Mouse (Mus musculus) embryonic facial prominence, embryonic 15.5 days (tissue): Measurements from ENCODE around the gene Depdc1b. TPM values are rescaled to one million over a fixed set of nuclear protein-coding genes. Genes with fewer than 3 reads are reported as not detected.

Experiments used
- ATAC-seq: fragments of 200-750 bp; cut with Nextera tagmentation; 2 replicates; pipeline ENCODE4 v1.8.0; 2017; ENCODE audit warnings: low read depth, moderate TSS enrichment; ENCODE audit not compliant: insufficient number of reproducible peaks, low FRiP score, low TSS enrichment
- H3K27ac ChIP-seq: fragments of 300-500 bp; sonication (generic); replicated peaks from 2 replicates; pipeline ENCODE4 v1.5.1; 2015; ENCODE audit warnings: mild to moderate bottlenecking, inconsistent platforms
- H3K27me3 ChIP-seq: fragments of 300-500 bp; sonication (generic); 2 replicates; pipeline ENCODE4 v1.6.1; 2015; ENCODE audit warnings: inconsistent platforms
- H3K36me3 ChIP-seq: fragments of 300-500 bp; sonication (generic); 2 replicates; pipeline ENCODE4 v1.6.1; 2015; ENCODE audit warnings: mild to moderate bottlenecking, inconsistent platforms
- H3K4me1 ChIP-seq: fragments of 300-500 bp; sonication (generic); 2 replicates; pipeline ENCODE4 v1.6.1; 2015; ENCODE audit warnings: inconsistent platforms
- H3K4me2 ChIP-seq: fragments of 300-500 bp; sonication (generic); replicated peaks from 2 replicates; pipeline ENCODE4 v1.6.1; 2015; ENCODE audit warnings: mild to moderate bottlenecking, inconsistent platforms
- H3K4me3 ChIP-seq: fragments of 300-500 bp; sonication (generic); replicated peaks from 2 replicates; pipeline ENCODE4 v1.5.1; 2015; ENCODE audit warnings: mild to moderate bottlenecking, inconsistent platforms
- H3K9ac ChIP-seq: fragments of 300-500 bp; sonication (generic); 2 replicates; pipeline ENCODE4 v1.6.1; 2015; ENCODE audit warnings: inconsistent platforms
- H3K9me3 ChIP-seq: fragments of 300-500 bp; sonication (generic); replicated peaks from 2 replicates; pipeline ENCODE4 v1.6.1; 2016; ENCODE audit warnings: inconsistent platforms
- WGBS: fragments of 180-500 bp; shearing (Covaris S2); methylation state at CpG from one replicate; pipeline ENCODE4 v1.1.7; 2015; 5-methylcytosine and 5-hydroxymethylcytosine counted together
- polyA plus RNA-seq: library from polyadenylated mRNA; unstranded; fragments of >200 nt; fragmentation: Nextera tagmentation; extraction: Ambion mirVana; gene quantifications from 2 replicates; pipeline ENCODE4 v1.2.1, GENCODE M21; 2015

Depdc1b gene
- polyA plus RNA-seq, 1 experiment from 2014 or later, result 5.4 TPM

DNA sequence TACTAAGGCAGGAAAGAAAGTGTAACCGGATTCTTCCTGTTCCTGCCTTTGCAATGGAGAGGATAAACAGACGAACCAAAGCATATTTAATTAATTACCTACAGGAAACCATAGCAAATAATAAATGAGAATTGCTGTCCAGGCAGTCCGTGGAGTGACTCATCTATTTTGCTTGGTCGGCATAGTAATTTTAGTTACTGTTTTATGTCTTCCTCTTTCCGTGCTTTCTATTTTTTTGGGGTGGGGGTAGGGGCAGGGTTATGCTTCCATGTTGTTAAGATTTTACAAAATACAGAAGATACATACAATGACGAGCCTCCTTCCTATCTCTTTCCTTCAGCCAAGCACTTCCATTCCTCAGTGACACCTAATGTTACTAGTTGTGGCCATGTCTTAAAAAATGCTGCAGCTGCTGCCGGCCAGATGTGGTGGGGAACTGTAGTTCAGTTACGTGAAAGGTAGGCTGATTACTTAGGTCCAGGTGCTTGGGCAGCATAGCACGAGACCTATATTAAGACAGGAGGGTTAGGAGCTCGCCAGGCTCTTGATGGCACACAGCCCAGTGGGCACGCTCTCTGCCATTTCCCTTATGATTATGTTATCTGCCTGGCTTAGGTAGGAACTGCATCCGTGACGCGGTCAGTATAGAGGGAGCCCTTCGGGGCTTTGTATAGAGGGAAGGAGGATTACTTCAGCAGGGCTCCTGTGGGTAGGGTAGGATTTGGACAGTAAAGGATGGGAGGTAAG lies 19.3 kb downstream of the Depdc1b start:
- 65% methylated on average over 15 of the region's 15 CpGs for WGBS
- no peak for ATAC-seq
- Histone ChIP-seq H3K27me3 (no peaks in the 10 kb centered on the region), H3K27ac (0 out of 2 replicates have a peak overlapping the region, but pooled peaks have one; percentile 7), H3K36me3 (no peaks in the 10 kb centered on the region; the same call in 1 of the 2 replicates), H3K4me2 (peak overlapping the region; percentile 21; the same call in 1 of the 2 replicates), H3K9me3 (no peaks in the 10 kb centered on the region), H3K9ac (no peak overlapping the region), H3K4me1 (no peaks in the 10 kb centered on the region), H3K4me3 (no peak overlapping the region)

DNA sequence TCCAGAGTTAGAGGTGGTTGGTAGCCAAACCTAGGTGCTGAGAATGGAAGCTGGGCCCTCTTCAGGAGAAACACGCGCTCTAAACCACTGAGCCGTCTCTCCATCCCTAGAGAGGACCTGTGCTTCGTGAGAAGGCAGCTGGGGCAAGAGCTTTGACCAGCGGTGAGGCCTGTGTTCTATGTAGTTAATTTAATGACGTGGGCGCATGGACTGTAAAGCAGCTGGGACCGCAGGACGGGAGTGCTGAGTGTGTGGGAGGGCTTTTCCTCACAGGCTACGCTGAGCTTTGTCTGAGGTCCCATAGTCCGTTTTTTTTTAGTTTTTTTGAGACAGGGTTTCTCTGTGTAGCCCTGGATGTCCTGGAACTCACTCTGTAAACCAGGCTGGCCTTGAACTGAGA lies 20.1 kb downstream of the Depdc1b start:
- Histone ChIP-seq H3K27ac (no peak overlapping the region), H3K4me1 (no peaks in the 10 kb centered on the region), H3K27me3 (no peaks in the 10 kb centered on the region), H3K4me2 (no peak overlapping the region), H3K36me3 (no peaks in the 10 kb centered on the region; the same call in 1 of the 2 replicates), H3K4me3 (no peak overlapping the region), H3K9ac (no peak overlapping the region), H3K9me3 (no peaks in the 10 kb centered on the region)
- 89% methylated on average over 11 of the region's 11 CpGs for WGBS
- no peak for ATAC-seq

DNA sequence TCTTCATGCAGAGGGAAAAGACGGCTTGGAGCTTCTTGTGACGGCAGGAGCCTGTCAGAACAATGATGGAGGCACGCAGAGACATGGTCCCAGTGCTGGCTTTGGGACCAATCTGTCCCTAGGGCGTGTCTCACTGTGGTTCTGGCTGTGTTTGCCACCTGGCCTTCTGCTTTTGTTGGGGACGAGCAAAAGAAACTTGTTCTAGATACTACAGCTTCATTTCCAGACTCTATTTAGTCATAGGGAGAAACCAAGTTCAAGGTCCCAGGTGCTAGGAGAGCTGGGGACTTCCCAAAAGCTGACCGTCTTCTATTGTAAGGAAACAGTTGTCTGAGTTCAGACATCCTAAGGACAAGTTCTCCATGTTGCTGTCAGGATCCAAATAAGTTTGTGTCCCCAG lies 21.2 kb downstream of the Depdc1b start:
- Histone ChIP-seq H3K27me3 (no peaks in the 10 kb centered on the region), H3K27ac (no peak overlapping the region), H3K4me3 (no peak overlapping the region), H3K9ac (no peak overlapping the region), H3K9me3 (no peaks in the 10 kb centered on the region), H3K4me2 (no peak overlapping the region), H3K36me3 (no peaks in the 10 kb centered on the region; the same call in 1 of the 2 replicates), H3K4me1 (no peaks in the 10 kb centered on the region)
- no peak for ATAC-seq
- WGBS, result 84% methylated on average over 6 of the region's 6 CpGs

DNA sequence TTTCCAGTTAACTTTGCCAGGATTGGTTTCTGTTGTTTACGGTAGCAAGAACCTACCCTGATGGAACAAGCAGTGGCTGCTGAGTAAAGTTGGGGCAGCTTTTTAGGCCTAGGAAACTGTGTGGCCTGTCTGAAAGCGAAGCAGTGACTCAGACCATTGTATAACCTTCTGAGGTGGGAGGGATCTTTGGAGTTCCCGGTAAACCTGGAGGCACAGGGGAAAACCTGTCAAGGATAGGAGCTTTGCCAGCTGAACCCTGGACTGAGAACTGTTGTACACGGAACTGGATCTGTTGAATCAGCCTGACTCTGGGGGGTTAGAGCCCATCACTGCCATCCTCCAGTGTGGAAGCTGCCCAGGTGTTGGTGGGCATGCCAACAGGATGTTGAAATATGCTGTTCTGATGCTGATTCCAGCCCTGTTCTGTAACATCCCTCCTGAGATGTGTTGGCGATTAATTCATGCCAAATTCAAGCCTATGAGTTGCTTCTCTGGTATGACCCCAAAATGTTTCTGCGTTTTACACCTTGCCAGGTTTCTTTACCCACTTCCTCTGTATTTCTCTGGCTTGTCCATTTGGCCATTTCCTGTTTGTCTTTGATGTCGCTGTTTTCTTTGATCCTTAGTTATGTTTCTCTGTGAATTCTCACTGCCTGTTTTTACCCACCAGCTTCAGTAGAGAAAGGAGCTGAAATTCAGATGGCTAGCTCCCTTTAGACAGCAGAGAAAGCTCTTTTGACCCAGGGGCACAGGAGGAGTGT lies 22.1 kb downstream of the Depdc1b start:
- no peak for ATAC-seq
- Histone ChIP-seq H3K27ac (no peak overlapping the region), H3K27me3 (no peaks in the 10 kb centered on the region), H3K9me3 (no peaks in the 10 kb centered on the region), H3K4me3 (no peak overlapping the region), H3K9ac (no peak overlapping the region), H3K36me3 (no peaks in the 10 kb centered on the region; the same call in 1 of the 2 replicates), H3K4me2 (no peak overlapping the region), H3K4me1 (no peaks in the 10 kb centered on the region)
- 71% methylated on average over 7 of the region's 7 CpGs for WGBS

DNA sequence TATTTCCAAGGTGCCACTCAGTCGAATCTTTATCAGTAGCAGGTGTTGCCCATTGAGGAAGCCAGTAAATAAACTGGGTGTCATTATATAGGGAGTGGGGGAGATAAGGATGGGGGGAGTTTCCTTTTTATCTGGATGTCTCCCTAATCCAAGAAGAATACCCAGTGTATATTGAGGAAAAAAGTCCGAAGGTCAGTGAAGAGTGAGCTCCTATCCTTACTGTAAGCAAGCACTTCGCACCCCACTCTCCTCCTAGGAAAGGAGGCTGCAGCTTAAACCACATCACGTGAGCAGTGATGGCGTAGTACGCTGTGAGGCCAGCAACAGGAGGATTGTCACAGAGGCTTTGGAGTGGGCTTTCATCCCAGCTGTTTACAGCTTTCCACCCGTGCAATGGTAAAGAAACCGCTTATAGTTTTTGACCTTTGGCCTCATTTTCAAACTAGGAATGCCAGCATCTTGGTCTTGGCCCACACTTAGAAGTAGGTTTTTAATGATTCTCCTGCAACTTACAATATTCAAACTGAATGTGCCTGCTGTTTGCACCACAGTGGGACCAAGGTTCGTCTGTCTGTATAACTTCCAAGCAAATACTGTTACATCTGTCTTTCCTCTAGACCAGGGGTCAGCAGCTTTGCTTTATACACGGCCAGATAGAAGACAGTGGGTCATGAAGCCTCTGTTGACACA lies 23.9 kb downstream of the Depdc1b start:
- Histone ChIP-seq H3K36me3 (no peaks in the 10 kb centered on the region), H3K4me3 (no peak overlapping the region), H3K9me3 (no peaks in the 10 kb centered on the region), H3K27me3 (no peaks in the 10 kb centered on the region), H3K27ac (no peak overlapping the region), H3K4me2 (no peak overlapping the region), H3K9ac (no peak overlapping the region), H3K4me1 (no peaks in the 10 kb centered on the region)
- no peak for ATAC-seq
- 82% methylated on average over 10 of the region's 10 CpGs for WGBS

DNA sequence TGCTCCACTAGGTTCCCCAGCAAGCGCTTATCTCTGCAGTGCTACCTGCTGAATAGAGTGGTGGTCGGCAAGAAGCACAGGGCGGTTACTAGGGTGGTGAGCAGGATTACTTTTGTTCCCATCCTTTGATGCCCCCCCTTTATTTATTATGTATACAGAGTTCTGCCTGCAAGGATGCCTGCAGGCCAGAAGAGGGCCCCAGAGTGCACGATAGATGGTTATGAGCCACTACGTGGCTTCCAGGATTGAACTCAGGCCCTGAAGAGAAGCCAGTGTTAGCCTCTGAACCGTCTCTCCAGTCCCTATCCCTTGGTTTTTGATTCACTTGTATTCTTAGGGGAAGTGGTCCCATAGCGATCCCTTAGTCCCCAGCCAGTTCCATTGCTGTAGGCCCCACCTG lies 25.5 kb downstream of the Depdc1b start:
- Histone ChIP-seq H3K9me3 (no peaks in the 10 kb centered on the region), H3K36me3 (no peaks in the 10 kb centered on the region), H3K27me3 (no peaks in the 10 kb centered on the region), H3K4me2 (no peak overlapping the region), H3K4me1 (no peaks in the 10 kb centered on the region), H3K27ac (no peak overlapping the region), H3K4me3 (no peak overlapping the region), H3K9ac (no peak overlapping the region)
- WGBS, result 75% methylated on average over 7 of the region's 7 CpGs
- no peak for ATAC-seq

DNA sequence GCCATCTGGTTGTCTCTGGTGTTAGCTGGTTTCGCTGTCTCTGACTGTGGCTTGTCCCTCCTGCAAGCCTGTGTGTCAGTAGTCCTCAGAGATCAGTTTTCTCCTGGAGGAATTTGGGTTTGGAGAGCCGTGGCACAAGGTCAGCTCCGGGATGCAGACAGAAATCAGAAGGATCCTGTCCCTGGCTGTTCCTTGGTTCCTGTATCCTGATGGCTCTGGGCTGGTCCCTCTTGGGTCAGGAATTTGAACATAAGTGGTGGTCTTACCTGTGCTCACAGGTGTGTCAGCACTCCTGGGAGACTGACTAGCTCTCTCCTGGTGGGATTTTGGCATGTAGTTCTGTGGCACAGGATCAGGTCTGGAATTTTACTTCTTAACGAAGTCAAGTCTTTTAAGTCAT lies 29.6 kb downstream of the Depdc1b start:
- H3K4me2 ChIP-seq, result no peak overlapping the region
- H3K9me3 ChIP-seq, result no peaks in the 10 kb centered on the region
- ATAC-seq, result no peak
- H3K36me3 ChIP-seq, result no peaks in the 10 kb centered on the region
- H3K9ac ChIP-seq, result no peak overlapping the region
- no peaks in the 10 kb centered on the region for H3K4me1 ChIP-seq
- H3K27ac ChIP-seq, result no peak overlapping the region
- H3K4me3 ChIP-seq, result no peak overlapping the region
- no peaks in the 10 kb centered on the region for H3K27me3 ChIP-seq
- WGBS, result 66% methylated on average over 4 of the region's 4 CpGs

DNA sequence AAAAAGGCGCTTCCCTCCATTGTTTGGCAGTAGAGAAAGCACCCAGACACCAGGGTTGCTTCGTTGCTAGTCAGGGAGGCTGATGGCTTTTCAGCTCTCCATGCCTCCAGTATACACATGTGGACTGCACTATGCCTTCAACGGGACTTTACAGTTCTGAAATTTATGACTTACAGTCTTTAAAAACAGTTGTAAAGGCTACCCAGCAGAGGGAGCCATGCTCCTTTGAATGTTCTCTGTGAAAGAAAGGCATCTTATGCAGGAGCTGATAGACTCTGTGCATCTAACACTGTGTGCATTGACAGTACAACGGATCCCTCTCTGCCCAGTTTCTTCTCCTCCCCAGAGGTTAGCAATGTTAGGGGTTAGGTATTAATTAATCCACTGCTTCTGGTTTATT lies 30.9 kb downstream of the Depdc1b start:
- Histone ChIP-seq H3K27me3 (no peaks in the 10 kb centered on the region), H3K9me3 (no peaks in the 10 kb centered on the region), H3K4me1 (no peaks in the 10 kb centered on the region), H3K4me2 (no peak overlapping the region), H3K36me3 (no peaks in the 10 kb centered on the region), H3K9ac (no peak overlapping the region), H3K27ac (no peak overlapping the region), H3K4me3 (no peak overlapping the region)
- 43% methylated on average over 4 of the region's 4 CpGs for WGBS
- ATAC-seq, result no peak

DNA sequence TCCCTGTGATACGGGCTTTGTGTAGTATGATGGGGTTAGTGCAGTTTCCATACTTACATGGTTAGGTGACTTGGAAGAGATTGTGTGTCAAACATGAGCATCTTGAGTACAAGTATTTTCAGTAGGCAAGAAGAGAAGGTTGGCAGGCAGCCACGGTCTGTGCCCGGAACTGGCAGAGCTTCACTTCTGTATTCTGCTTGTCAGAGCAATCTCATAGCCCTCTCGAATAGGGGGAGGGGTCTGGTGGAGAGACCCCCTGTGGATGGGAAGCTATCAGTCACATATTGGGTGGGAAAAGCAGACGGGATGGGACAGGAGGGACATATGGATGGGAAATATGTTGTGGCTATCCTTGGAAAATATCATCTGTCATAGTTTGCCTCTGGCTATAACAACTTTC lies 33.5 kb downstream of the Depdc1b start:
- no peaks in the 10 kb centered on the region for H3K9me3 ChIP-seq
- 73% methylated on average over 5 of the region's 5 CpGs for WGBS
- H3K9ac ChIP-seq, result no peak overlapping the region
- no peaks in the 10 kb centered on the region for H3K36me3 ChIP-seq
- H3K4me2 ChIP-seq, result no peak overlapping the region
- H3K4me3 ChIP-seq, result no peak overlapping the region
- no peak for ATAC-seq
- no peaks in the 10 kb centered on the region for H3K27me3 ChIP-seq
- no peak overlapping the region for H3K27ac ChIP-seq
- no peaks in the 10 kb centered on the region for H3K4me1 ChIP-seq

DNA sequence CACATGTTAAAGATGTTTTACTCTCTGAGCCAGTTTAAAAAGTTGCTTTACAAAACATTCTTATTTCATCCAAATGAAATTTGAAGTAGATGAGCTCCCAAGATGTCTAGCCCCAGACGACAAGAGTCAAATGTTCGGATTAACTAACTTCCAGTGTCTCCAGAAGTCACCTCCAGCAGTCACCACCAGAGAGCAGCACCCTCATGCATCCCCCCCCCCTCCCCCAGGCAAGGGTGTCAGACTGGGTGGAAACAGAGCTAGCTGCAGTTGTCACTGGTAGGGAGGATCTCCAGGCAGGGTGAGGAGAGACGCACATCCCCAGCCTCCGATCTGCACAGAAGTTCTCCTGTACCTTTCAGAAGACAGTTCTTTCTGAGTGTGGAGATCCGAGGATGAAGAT lies 37.6 kb downstream of the Depdc1b start:
- H3K27me3 ChIP-seq, result no peaks in the 10 kb centered on the region
- H3K4me1 ChIP-seq, result no peaks in the 10 kb centered on the region
- H3K4me2 ChIP-seq, result no peak overlapping the region
- no peaks in the 10 kb centered on the region for H3K9me3 ChIP-seq
- no peak overlapping the region for H3K27ac ChIP-seq
- WGBS, result 79% methylated on average over 5 of the region's 5 CpGs
- ATAC-seq, result no peak
- H3K4me3 ChIP-seq, result no peak overlapping the region
- H3K36me3 ChIP-seq, result no peaks in the 10 kb centered on the region
- H3K9ac ChIP-seq, result no peak overlapping the region

DNA sequence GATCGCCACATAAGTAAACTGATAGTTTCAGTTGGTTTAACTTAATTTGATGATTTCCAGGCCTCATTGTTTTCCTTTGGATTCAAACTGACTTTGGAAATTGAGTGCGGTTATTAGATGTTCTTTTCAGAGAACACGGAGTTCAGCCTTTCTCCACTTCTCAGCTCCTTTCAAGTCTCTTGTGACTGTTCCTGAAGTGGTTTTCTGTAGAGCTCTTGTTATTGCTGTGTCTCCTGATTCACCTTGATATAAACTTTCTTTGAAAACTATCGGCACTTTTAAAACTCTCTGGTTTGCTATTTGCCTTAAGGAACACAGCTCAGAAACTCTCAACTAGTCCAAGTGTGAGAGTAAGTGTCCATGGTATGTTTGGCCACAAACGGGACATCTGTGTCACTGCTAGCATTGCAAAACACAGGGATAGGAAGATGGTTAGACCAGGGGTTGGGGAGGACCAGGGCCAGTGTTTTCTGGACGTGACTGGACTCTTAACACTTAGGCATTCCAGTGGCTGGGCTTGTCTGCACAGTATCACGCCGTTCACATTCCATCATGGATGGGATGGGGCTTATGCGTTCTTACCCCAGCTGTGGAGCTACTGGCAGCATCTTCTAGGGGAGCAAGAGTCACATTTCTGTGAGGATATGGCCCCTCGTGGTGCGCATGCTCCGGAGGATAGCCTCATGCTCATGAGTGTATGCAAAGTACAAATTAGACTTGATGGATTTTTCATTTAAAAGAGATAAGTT lies 38.8 kb downstream of the Depdc1b start:
- WGBS, result 85% methylated on average over 12 of the region's 12 CpGs
- Histone ChIP-seq H3K4me1 (no peaks in the 10 kb centered on the region), H3K4me3 (no peak overlapping the region), H3K4me2 (no peak overlapping the region), H3K36me3 (no peaks in the 10 kb centered on the region), H3K27me3 (no peaks in the 10 kb centered on the region), H3K27ac (no peak overlapping the region), H3K9ac (no peak overlapping the region), H3K9me3 (no peaks in the 10 kb centered on the region)
- ATAC-seq, result no peak
